Mouse (Mus musculus): ENCODE measurements around the gene Megf8. TPM values are rescaled to one million over a fixed set of nuclear protein-coding genes. Genes with fewer than 3 reads are reported as not detected.

The Megf8 gene
- total and polyA plus RNA-seq, 2 experiments from 2014 or later, result 15.6 to 103 TPM

- Histone ChIP-seq H3K27me3 (ENCODE audit: insufficient read depth, low read length) (no peaks in the 10 kb centered on the region), H3K27ac (ENCODE audit: low read depth, low read length) (no peak overlapping the region), H3K4me3 (ENCODE audit: low read depth, low read length) (no peak overlapping the region), H3K4me2 (ENCODE audit: low read depth, low read length, poor library complexity, severe bottlenecking) (no peak overlapping the region), H3K9ac (replicated peaks; ENCODE audit: low read length, poor library complexity, severe bottlenecking) (no peak overlapping the region), H3K36me3 (ENCODE audit: insufficient read depth, low read length) (peaks cover 79% of the 10 kb centered on the region), H3K4me1 (ENCODE audit: insufficient read depth, low read length) (peaks cover 2% of the 10 kb centered on the region; the same call in 1 of the 2 replicates), H3K9me3 (ENCODE audit: low read length) (no peaks in the 10 kb centered on the region)
- no peak for ATAC-seq (ENCODE audit: low FRiP score)
- 83% methylated on average over 2 of the region's 2 CpGs for WGBS
- TF ChIP-seq CTCF (IDR thresholded peaks at IDR 0.05), result no peak; the same call in 1 of the 2 replicates
- no peak for DNase-seq (ENCODE audit: low spot score)
Measured at GRCm38 (mm10) chr7:25290911-25291310, 26.1 kb upstream of the Megf8 start.

GRCm38 (mm10) chr7:25292107-25292506, 24.9 kb upstream of the Megf8 start:
- Histone ChIP-seq H3K9ac (replicated peaks; ENCODE audit: low read length, poor library complexity, severe bottlenecking) (no peak overlapping the region), H3K27me3 (ENCODE audit: insufficient read depth, low read length) (no peaks in the 10 kb centered on the region), H3K4me1 (ENCODE audit: insufficient read depth, low read length) (peaks cover 6% of the 10 kb centered on the region; the same call in 1 of the 2 replicates), H3K36me3 (ENCODE audit: insufficient read depth, low read length) (peaks cover 67% of the 10 kb centered on the region), H3K4me3 (ENCODE audit: low read depth, low read length) (no peak overlapping the region), H3K27ac (ENCODE audit: low read depth, low read length) (peak overlapping the region; percentile 38; the same call in 1 of the 2 replicates), H3K9me3 (ENCODE audit: low read length) (no peaks in the 10 kb centered on the region), H3K4me2 (ENCODE audit: low read depth, low read length, poor library complexity, severe bottlenecking) (no peak overlapping the region)
- WGBS, result 57% methylated on average over 7 of the region's 7 CpGs
- DNase-seq (ENCODE audit: low spot score) (no peak), ATAC-seq (ENCODE audit: low FRiP score) (no peak)
- no peak for TF ChIP-seq CTCF (IDR thresholded peaks at IDR 0.05)

- TF ChIP-seq CTCF (IDR thresholded peaks at IDR 0.05), result no peak
- peaks cover 55% of the 10 kb centered on the region for H3K36me3 ChIP-seq (ENCODE audit: insufficient read depth, low read length)
- H3K4me1 ChIP-seq (ENCODE audit: insufficient read depth, low read length), result peaks cover 6% of the 10 kb centered on the region; the same call in 1 of the 2 replicates
- H3K27ac ChIP-seq (ENCODE audit: low read depth, low read length), result 0 out of 2 replicates have a peak overlapping the region, but pooled peaks have one; percentile 26
- H3K9ac ChIP-seq (replicated peaks; ENCODE audit: low read length, poor library complexity, severe bottlenecking), result no peak overlapping the region
- ATAC-seq (ENCODE audit: low FRiP score), result no peak
- no peak overlapping the region for H3K4me3 ChIP-seq (ENCODE audit: low read depth, low read length)
- no peak overlapping the region for H3K4me2 ChIP-seq (ENCODE audit: low read depth, low read length, poor library complexity, severe bottlenecking)
- no peaks in the 10 kb centered on the region for H3K9me3 ChIP-seq (ENCODE audit: low read length)
- no peaks in the 10 kb centered on the region for H3K27me3 ChIP-seq (ENCODE audit: insufficient read depth, low read length)
- no peak for DNase-seq (ENCODE audit: low spot score)
- WGBS, result 83% methylated on average over 10 of the region's 10 CpGs
Measured at GRCm38 (mm10) chr7:25293191-25293739, 23.7 kb upstream of the Megf8 start.

- H3K9ac ChIP-seq (replicated peaks; ENCODE audit: low read length, poor library complexity, severe bottlenecking), result no peak overlapping the region
- H3K4me2 ChIP-seq (ENCODE audit: low read depth, low read length, poor library complexity, severe bottlenecking), result no peak overlapping the region
- no peak for DNase-seq (ENCODE audit: low spot score)
- no peak overlapping the region for H3K27ac ChIP-seq (ENCODE audit: low read depth, low read length)
- peaks cover 43% of the 10 kb centered on the region for H3K36me3 ChIP-seq (ENCODE audit: insufficient read depth, low read length)
- ATAC-seq (ENCODE audit: low FRiP score), result no peak
- no peaks in the 10 kb centered on the region for H3K9me3 ChIP-seq (ENCODE audit: low read length)
- 98% methylated on average over 4 of the region's 4 CpGs for WGBS
- no peak overlapping the region for H3K4me3 ChIP-seq (ENCODE audit: low read depth, low read length)
- no peaks in the 10 kb centered on the region for H3K27me3 ChIP-seq (ENCODE audit: insufficient read depth, low read length)
- no peak for TF ChIP-seq CTCF (IDR thresholded peaks at IDR 0.05)
- peaks cover 6% of the 10 kb centered on the region; the same call in 1 of the 2 replicates for H3K4me1 ChIP-seq (ENCODE audit: insufficient read depth, low read length)
Measured at GRCm38 (mm10) chr7:25294495-25294894, 22.5 kb upstream of the Megf8 start.

- DNase-seq (ENCODE audit: low spot score) (no peak), ATAC-seq (ENCODE audit: low FRiP score) (no peak)
- no peaks in the 10 kb centered on the region for H3K27me3 ChIP-seq (ENCODE audit: insufficient read depth, low read length)
- H3K4me3 ChIP-seq (ENCODE audit: low read depth, low read length), result no peak overlapping the region
- H3K9me3 ChIP-seq (ENCODE audit: low read length), result no peaks in the 10 kb centered on the region
- peaks cover 6% of the 10 kb centered on the region; the same call in 1 of the 2 replicates for H3K4me1 ChIP-seq (ENCODE audit: insufficient read depth, low read length)
- TF ChIP-seq CTCF (IDR thresholded peaks at IDR 0.05), result no peak
- peaks cover 39% of the 10 kb centered on the region for H3K36me3 ChIP-seq (ENCODE audit: insufficient read depth, low read length)
- WGBS, result 88% methylated on average over 12 of the region's 12 CpGs
- no peak overlapping the region for H3K27ac ChIP-seq (ENCODE audit: low read depth, low read length)
- H3K9ac ChIP-seq (replicated peaks; ENCODE audit: low read length, poor library complexity, severe bottlenecking), result no peak overlapping the region
- H3K4me2 ChIP-seq (ENCODE audit: low read depth, low read length, poor library complexity, severe bottlenecking), result no peak overlapping the region
Measured at GRCm38 (mm10) chr7:25294960-25295722, 21.8 kb upstream of the Megf8 start.

- Histone ChIP-seq H3K9me3 (ENCODE audit: low read length) (no peaks in the 10 kb centered on the region), H3K9ac (replicated peaks; ENCODE audit: low read length, poor library complexity, severe bottlenecking) (peak overlapping the region; percentile 68), H3K27ac (ENCODE audit: low read depth, low read length) (peak overlapping the region; percentile 91), H3K4me2 (ENCODE audit: low read depth, low read length, poor library complexity, severe bottlenecking) (peak overlapping the region; percentile 55), H3K36me3 (ENCODE audit: insufficient read depth, low read length) (peaks cover 21% of the 10 kb centered on the region), H3K27me3 (ENCODE audit: insufficient read depth, low read length) (no peaks in the 10 kb centered on the region), H3K4me1 (ENCODE audit: insufficient read depth, low read length) (peaks cover 6% of the 10 kb centered on the region; the same call in 1 of the 2 replicates), H3K4me3 (ENCODE audit: low read depth, low read length) (peak overlapping the region; percentile 73)
- ATAC-seq (ENCODE audit: low FRiP score) (peak; percentile 24), DNase-seq (ENCODE audit: low spot score) (peak; percentile 15)
- no peak for TF ChIP-seq CTCF (IDR thresholded peaks at IDR 0.05)
- whole genome bisulfite sequencing, result under 1% methylated on average over 21 of the region's 21 CpGs
Measured at GRCm38 (mm10) chr7:25296945-25297453, 20.0 kb upstream of the Megf8 start.
